Mouse (Mus musculus): ENCODE measurements around the gene Sgo2b. TPM values are rescaled to one million over a fixed set of nuclear protein-coding genes. Genes with fewer than 3 reads are reported as not detected.

Sgo2b gene
- polyA plus RNA-seq, 1 experiment: not detected

GRCm38 (mm10) chr8:63876949-63877348, 75.1 kb downstream of the Sgo2b start:
- Histone ChIP-seq H3K27me3 (ENCODE audit: control insufficient read depth, insufficient read depth, insufficient read length) (no peaks in the 10 kb centered on the region), H3K79me2 (ENCODE audit: control insufficient read depth, insufficient read depth) (no peaks in the 10 kb centered on the region), H3ac (ENCODE audit: control insufficient read depth, insufficient read length) (no peak overlapping the region), H3K36me3 (ENCODE audit: control insufficient read depth, insufficient read depth) (no peaks in the 10 kb centered on the region), H3K4me3 (no peak overlapping the region), H3K4me2 (ENCODE audit: low read depth) (no peak overlapping the region)
- no peak for TF ChIP-seq POLR2AphosphoS2 (IDR thresholded peaks at IDR 0.05; ENCODE audit: insufficient read length, low read depth)
- TF ChIP-seq POLR2A (IDR thresholded peaks at IDR 0.05; ENCODE audit: insufficient read length, low read depth): no peak
- TF ChIP-seq MYOD1 (IDR thresholded peaks at IDR 0.05; ENCODE audit: control insufficient read depth in 1 of 3, insufficient read length in 2 of 3, low read depth in 2 of 3): no peak
- TF ChIP-seq CEBPB (IDR thresholded peaks at IDR 0.05; ENCODE audit: insufficient read depth, poor library complexity, severe bottlenecking): no peak
- TF ChIP-seq MAX (IDR thresholded peaks at IDR 0.05; ENCODE audit: low read depth): no peak
- no peak for TF ChIP-seq TCF3 (IDR thresholded peaks at IDR 0.05; ENCODE audit: insufficient read length, low read depth)
- no peak for TF ChIP-seq USF1 (IDR thresholded peaks at IDR 0.05; ENCODE audit: low read depth)
- no peak for TF ChIP-seq SRF (IDR thresholded peaks at IDR 0.05; ENCODE audit: control insufficient read depth, insufficient read length, low read depth)
- TF ChIP-seq REST (IDR thresholded peaks at IDR 0.05; ENCODE audit: insufficient read depth, insufficient read length): no peak
- no peak for TF ChIP-seq MYOG (IDR thresholded peaks at IDR 0.05; ENCODE audit: control insufficient read depth in 1 of 3, insufficient read depth in 1 of 3, insufficient read length in 2 of 3, low read depth in 2 of 3)
